Mouse (Mus musculus): ENCODE data around the gene Tnnt2. TPM values are rescaled to one million over a fixed set of nuclear protein-coding genes. Genes with fewer than 3 reads are reported as not detected.

The Tnnt2 gene
- polyA plus RNA-seq, 1 experiment = 0.75 TPM

DNA sequence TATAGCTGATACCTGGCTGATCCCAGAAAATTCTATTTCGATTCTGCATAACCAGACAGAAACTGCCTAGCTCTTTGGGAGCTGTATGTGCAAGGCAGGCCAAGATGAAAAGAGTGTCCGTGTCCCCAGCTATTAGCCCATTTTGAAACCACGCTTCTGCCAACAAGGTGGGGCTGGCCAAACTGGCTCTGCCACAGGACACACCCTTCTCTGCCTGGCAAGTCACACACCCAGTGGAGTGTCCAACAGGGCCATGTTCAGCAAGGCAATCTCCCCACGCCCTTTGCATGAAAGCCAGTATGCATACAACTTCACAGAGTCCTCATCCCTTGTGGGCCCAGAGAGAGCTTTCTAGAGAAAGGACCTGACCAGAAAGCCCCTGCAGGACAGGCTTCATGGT lies 59.2 kb downstream of the Tnnt2 start:
- no peak overlapping the region for H3K4me3 ChIP-seq (ENCODE audit: extremely low read depth, insufficient read depth, insufficient read length)
- H3K27ac ChIP-seq (ENCODE audit: insufficient read depth, low read length) = no peak overlapping the region
- TF ChIP-seq CTCF (IDR thresholded peaks at IDR 0.05; ENCODE audit: extremely low read depth, insufficient read depth, insufficient read length, insufficient replicate concordance) = no peak
- no peak for TF ChIP-seq POLR2A (IDR thresholded peaks at IDR 0.05; ENCODE audit: low read depth, low read length)
- H3K27me3 ChIP-seq (ENCODE audit: control insufficient read depth, insufficient read depth, low read length) = no peaks in the 10 kb centered on the region
- WGBS = 86% methylated on average over 4 of the region's 4 CpGs
- no peaks in the 10 kb centered on the region for H3K36me3 ChIP-seq (ENCODE audit: control insufficient read depth, insufficient read depth, low read length)
- DNase-seq (ENCODE audit: low read depth in 1 of 2, low spot score in 2 of 2) = no peak
- no peaks in the 10 kb centered on the region for H3K4me1 ChIP-seq (ENCODE audit: control insufficient read depth, insufficient read depth, insufficient read length)

- TF ChIP-seq POLR2A (IDR thresholded peaks at IDR 0.05; ENCODE audit: low read depth, low read length) (no peak), CTCF (IDR thresholded peaks at IDR 0.05; ENCODE audit: extremely low read depth, insufficient read depth, insufficient read length, insufficient replicate concordance) (no peak)
- no peaks in the 10 kb centered on the region for H3K36me3 ChIP-seq (ENCODE audit: control insufficient read depth, insufficient read depth, low read length)
- 89% methylated on average over 6 of the region's 6 CpGs for WGBS
- H3K4me3 ChIP-seq (ENCODE audit: extremely low read depth, insufficient read depth, insufficient read length) = no peak overlapping the region
- no peak for DNase-seq (ENCODE audit: low read depth in 1 of 2, low spot score in 2 of 2)
- no peak overlapping the region for H3K27ac ChIP-seq (ENCODE audit: insufficient read depth, low read length)
- H3K4me1 ChIP-seq (ENCODE audit: control insufficient read depth, insufficient read depth, insufficient read length) = no peaks in the 10 kb centered on the region
- H3K27me3 ChIP-seq (ENCODE audit: control insufficient read depth, insufficient read depth, low read length) = no peaks in the 10 kb centered on the region
These were observed 63.1 kb downstream of the Tnnt2 start for GRCm38 (mm10) chr1:135899295-135899694.

DNA sequence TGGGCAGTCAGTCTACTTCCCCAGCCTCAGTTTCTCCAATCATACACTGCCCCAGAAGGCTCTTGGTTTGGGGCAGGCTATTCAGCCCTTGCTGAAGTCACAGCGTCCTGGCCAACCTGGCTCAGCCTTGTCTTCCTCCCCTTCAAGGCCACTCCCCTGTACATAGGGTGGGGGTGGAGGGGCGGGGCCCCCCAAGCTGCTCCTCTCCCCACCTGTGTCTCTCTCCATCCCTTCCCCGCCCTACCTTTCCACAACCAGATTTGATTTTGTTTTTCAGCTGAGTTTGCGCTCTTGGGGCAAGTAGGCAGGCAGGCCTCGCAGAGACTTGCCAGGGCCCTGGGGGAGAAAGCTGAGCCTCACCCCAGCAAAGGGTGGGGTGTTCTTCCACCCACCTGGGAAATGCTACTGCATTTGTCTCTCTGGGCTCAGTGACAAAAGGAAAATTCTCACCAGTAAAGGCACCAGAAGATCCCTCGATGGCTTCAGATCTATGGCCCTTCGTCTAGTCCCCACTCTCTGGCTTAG lies 63.9 kb downstream of the Tnnt2 start:
- TF ChIP-seq POLR2A (IDR thresholded peaks at IDR 0.05; ENCODE audit: low read depth, low read length) = no peak
- TF ChIP-seq CTCF (IDR thresholded peaks at IDR 0.05; ENCODE audit: extremely low read depth, insufficient read depth, insufficient read length, insufficient replicate concordance) = no peak
- H3K4me3 ChIP-seq (ENCODE audit: extremely low read depth, insufficient read depth, insufficient read length) = no peak overlapping the region

More for the DNA sequence above, 63.9 kb downstream of the Tnnt2 start:
- Histone ChIP-seq H3K4me1 (ENCODE audit: control insufficient read depth, insufficient read depth, insufficient read length) (no peaks in the 10 kb centered on the region), H3K27ac (ENCODE audit: insufficient read depth, low read length) (no peak overlapping the region), H3K27me3 (ENCODE audit: control insufficient read depth, insufficient read depth, low read length) (no peaks in the 10 kb centered on the region), H3K36me3 (ENCODE audit: control insufficient read depth, insufficient read depth, low read length) (no peaks in the 10 kb centered on the region)
- DNase-seq (ENCODE audit: low read depth in 1 of 2, low spot score in 2 of 2) = no peak
- 69% methylated on average over 7 of the region's 7 CpGs for WGBS

Other genes starting within 250 kb of the Tnnt2 start
- gene Nav1, start 229.1 kb upstream of the Tnnt2 start, polyA plus RNA-seq (2012; rRNA removed) = 15.0 and 16.3 TPM in 2 replicates
- gene Csrp1, start 116.3 kb upstream of the Tnnt2 start, polyA plus RNA-seq (2012; rRNA removed) = 174 and 192 TPM in 2 replicates
- 17.5 and 18.9 TPM in 2 replicates for gene Phlda3, start 70.2 kb upstream of the Tnnt2 start, polyA plus RNA-seq (2012; rRNA removed)
- 0.80 and 1.3 TPM in 2 replicates for gene Tnni1, start 56.9 kb upstream of the Tnnt2 start, polyA plus RNA-seq (2012; rRNA removed)
- gene Lad1, start 17.8 kb upstream of the Tnnt2 start, polyA plus RNA-seq (2012; rRNA removed) = 3.1 and 5.1 TPM in 2 replicates
- gene Pkp1, start 82.9 kb downstream of the Tnnt2 start, polyA plus RNA-seq (2012; rRNA removed) = not detected in 2 replicates
- gene Igfn1, start 170.0 kb downstream of the Tnnt2 start, polyA plus RNA-seq (2012; rRNA removed) = 0.41 TPM in 1 of 2 replicates, not detected in the other
- gene Tmem9, start 171.8 kb downstream of the Tnnt2 start, polyA plus RNA-seq (2012; rRNA removed) = 27.3 and 34.1 TPM in 2 replicates
- gene Ascl5, start 214.4 kb downstream of the Tnnt2 start, polyA plus RNA-seq (2012; rRNA removed) = not detected in 2 replicates
- 4.3 and 5.1 TPM in 2 replicates for gene Cacna1s, start 216.4 kb downstream of the Tnnt2 start, polyA plus RNA-seq (2012; rRNA removed)